Mouse (Mus musculus) kidney, postnatal 4 days (tissue): ENCODE data around the gene Arhgap20.
A peak's percentile ranks its signal among the peaks of the same experiment; 100 is the strongest.

Experiments used
- DNase-seq, 2 experiments: peaks; one replicate each; pipeline ENCODE4 v3.0.0; 2021; ENCODE audit warnings: mixed read lengths in 2 of 2

The Arhgap20 gene

DNA sequence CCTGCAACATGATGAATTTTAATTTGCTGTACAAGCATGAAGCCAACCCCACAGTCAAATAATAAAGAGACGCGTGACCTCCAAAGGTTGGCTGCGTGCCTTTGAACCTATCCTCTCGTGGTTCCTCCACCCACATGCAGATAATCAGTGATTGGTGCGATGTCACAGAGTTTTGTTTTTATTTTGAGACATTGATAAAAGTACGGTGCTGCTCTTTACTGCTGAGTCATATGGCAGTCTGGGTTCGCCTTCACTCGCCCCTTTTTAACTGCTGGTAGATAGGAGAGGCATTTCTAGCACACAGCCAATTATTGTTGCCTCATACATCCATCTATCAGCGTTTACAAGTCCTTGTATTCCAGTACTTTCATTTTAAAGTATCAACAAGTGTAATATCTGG is 34.0 kb downstream of the Arhgap20 start:
- DNase-seq: no peak

- DNase-seq: no peak
These were observed 42.1 kb downstream of the Arhgap20 start for GRCm38 (mm10) chr9:51807272-51807671.

- no peak for DNase-seq
These were observed 47.8 kb downstream of the Arhgap20 start for GRCm38 (mm10) chr9:51812931-51813330.

DNA sequence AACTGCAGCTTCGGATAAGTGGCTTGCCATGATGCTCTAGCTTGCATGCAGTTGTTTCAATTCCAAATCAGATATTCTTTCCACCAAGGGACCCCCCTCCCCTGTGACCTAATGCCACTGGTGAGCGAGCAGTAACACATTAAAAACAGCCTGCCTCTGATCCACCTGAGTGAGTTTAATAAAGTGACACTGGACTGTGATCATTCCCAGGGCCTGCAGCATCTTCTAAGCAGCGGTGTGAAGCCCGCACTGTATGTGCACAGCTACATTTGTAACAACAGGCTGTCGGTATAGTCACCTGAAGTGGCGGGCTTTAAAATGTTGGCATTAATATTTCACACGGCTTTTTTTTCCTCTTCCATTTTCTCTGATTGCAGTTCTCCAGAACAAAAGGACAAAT is 59.4 kb downstream of the Arhgap20 start:
- DNase-seq: peak in 1 of 2 experiments; percentile 12

DNA sequence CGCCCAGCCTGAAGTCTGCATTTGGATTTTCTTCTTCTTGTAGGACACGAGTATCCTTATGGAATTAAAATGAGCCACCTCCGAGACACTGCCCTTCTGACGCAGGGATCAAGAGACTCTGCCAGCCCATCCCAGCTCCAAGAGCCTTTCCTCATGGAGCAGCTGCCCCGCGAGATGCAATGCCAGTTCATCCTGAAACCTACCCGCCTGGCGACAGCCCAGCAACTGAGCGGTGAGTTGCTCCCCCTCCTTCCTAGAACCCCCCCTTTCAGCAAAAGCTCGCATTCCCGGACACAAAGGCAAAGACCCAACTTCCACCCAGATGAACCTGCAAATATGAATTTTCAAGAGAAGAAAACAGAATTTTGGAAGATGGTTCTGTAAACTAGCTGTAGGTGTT is 66.5 kb downstream of the Arhgap20 start:
- DNase-seq: no peak

DNA sequence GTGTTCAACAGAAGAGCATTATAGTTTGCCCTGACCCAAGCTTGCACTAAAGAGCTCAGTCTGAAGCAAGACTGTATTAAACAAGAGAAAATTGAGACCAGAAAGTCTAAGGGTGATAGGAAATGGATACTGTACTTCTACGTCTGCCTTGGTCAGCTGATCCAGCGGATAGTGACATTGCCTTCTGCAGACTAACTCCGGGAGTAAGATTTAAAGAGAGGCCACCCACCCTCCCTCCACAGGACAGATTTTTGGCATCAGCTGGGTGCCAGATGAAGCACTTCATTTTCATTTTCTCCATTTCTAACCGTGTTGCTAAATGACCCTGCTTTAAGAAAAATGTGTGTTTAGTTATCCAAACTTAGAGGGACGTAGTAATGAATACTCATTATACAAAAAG is 67.2 kb downstream of the Arhgap20 start:
- DNase-seq: peak in 1 of 2 experiments; percentile 25

- no peak for DNase-seq
These were observed 72.6 kb downstream of the Arhgap20 start for GRCm38 (mm10) chr9:51837716-51838115.

DNA sequence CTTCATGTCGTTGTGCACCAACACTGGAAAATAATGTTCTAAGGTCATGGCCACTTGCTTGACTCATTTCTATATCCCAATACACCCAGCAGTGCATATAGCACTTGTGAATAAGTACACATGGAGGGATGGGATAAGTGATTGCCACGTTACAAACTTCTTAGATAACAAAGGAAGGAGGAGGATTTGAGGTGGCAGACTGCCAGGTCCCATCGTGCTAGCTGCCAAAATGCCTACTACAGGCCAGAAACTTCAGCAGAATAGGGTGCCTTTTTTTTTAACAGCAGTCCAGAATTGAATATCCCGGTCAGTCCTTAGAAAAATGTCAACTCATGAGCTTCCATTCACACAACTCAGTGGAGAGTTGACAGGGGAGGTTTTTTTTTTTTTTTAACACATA is 78.1 kb downstream of the Arhgap20 start:
- DNase-seq: peak in 1 of 2 experiments; percentile 14

DNA sequence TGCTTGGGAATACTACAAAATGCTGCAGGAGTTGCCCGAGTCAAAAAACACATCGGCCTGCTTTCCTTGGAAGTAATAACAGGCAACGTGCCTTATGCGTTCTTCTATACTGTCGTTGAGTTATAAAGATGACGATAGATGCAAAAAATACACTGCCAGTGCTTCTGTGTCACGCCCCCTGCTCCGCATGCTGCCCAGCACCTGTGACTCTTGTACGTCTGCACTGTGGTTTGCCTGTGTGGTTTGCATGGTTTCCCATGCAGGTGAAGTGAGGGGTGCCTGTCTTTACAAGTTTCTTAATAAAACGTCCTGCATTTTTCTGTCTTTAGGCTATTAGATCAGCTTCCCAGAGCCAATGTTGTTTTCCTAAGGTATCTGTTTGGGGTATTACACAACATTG is 80.7 kb downstream of the Arhgap20 start:
- DNase-seq: no peak

DNA sequence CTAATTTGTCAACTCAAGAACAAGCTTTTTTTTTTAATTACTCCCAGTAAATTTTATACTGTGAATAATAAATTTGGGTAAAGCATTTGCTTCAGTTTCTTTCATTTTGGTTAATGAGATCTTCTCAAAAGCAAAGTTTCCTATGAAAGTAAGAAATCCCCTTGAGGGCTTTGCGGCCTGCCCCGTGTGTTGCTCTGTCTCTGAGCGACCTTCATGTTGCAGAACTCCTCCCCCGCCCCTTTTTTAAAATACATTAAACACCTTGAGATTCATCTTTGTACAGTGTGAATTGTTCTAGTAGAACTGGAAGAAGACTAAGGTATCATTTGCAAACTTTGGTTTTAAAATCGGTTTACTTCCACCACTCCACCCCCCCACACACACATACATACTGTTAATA is 88.6 kb downstream of the Arhgap20 start:
- DNase-seq: no peak

DNA sequence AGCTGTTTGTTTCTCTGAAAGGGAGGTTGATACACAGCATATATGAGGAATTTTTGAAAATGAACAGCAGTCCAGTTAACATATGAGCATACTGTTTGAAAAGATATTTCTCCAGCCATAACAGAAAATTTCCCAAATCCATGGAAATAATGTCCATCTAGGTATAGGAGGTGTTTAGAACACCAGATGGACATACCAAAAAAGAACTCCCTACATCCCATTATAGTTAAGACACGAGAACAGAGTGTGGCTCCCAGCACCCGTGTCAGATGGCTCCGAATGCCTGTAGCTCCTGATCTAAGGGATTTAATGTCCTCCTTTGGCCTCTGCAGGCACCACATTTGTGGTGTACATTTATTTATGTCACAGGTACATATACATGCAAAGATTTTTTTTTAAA is 99.1 kb downstream of the Arhgap20 start:
- DNase-seq: no peak

DNA sequence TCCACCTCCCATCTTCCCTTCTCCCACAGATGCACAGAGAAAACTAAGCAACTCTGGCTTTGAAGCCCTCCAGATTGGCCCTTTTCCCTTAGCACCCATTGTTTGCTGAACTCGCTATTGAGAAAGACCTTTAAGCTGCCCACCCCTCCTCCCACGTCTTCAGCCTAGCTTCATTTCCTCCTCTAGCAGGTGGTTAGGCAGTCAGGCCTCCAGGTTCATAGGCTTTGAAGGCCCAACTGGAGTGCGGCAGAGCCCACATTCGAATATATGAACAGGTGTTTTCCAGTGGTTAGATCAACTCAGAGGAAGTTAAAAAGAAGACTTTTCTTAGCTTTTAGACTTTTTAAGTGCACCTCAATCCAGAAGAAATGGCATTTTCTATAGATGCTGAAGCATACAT is 101.5 kb downstream of the Arhgap20 start:
- DNase-seq: no peak

DNA sequence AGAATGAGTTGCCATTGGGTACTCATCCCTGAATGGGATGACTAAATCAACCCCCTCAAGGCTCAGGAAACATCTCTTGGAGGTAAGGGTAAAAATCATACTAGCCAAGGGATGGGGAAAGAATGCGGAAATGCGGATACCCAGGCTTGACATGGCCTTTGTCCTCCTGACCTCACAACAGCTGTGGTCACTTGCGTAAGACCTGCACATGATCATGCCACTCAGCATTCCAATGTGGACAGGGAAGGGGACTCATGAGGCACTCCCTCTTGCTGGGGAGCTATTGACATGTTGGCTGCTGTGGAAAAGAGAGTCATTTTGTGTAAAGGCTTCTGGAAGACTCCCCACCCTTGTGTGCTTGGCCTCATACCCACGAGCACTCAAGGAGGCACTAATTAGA is 103.9 kb downstream of the Arhgap20 start:
- no peak for DNase-seq

DNA sequence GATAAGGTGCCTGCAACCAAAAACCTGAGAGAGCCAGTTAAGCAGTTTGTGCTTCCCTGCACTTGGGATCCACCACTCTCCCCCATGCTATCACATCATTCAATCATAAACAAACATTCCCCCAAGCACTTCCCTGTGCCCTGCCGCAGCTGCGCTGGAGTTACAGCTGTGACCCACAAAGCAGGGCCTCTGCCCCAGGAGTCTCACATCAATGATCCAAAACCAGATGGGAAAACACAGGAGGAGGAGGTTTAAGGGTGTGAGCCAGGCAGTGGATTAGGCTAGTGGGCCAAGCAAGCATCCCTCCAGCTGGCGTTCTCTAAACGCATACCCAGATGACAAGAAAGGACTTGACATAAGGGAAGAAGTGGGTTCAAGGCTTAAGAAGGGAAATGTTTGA is 109.2 kb downstream of the Arhgap20 start:
- peak; percentile 17 to 34 for DNase-seq

- peak in 1 of 2 experiments; percentile 21 for DNase-seq
These were observed 110.4 kb downstream of the Arhgap20 start for GRCm38 (mm10) chr9:51875531-51875930.

DNA sequence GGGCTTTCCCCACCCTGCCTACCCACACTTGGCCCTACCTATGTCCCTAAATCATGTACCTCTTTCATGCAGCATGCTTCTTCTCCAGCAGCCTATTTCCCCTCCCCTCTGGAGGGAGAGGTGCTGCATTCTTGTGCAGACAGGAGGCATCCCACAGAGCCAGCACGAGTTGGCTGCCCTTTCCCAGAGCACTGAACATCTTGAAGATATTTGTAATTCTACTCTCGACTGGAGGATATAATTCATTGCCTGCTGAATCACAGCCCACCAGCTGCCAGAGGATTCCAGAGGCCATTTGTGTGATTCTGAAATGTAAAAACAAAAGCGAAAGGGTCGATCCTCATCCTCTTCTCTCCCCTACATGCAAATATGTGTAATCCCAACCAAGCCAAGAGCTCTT is 116.2 kb downstream of the Arhgap20 start:
- peak; percentile 16 to 44 for DNase-seq

GRCm38 (mm10) chr9:51881881-51882280 is 116.7 kb downstream of the Arhgap20 start:
- DNase-seq: no peak

- peak; percentile 39 to 45 for DNase-seq
These were observed 118.2 kb downstream of the Arhgap20 start for GRCm38 (mm10) chr9:51883319-51883718.

DNA sequence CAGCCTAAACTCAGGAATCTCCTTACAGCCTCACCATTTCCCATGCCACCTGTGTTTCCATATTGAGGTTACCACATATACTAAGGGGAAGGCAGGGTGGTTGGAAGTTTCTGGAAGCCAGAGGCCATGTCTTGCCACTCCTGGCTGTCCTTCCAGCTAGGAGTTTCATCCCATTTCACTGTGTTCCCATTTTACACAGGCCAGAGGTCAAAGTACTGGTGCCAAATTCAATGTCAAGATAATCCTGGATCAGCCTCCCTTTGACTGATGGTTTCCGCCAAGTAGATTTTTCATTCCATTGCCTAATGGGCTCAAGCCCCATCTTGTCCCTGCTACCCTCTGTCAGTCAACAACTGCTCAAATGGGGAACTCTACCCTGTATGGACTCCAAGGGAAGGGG is 127.8 kb downstream of the Arhgap20 start:
- DNase-seq: no peak
